Mouse (Mus musculus) myocyte (in vitro differentiated cells): Measurements from ENCODE around the gene Etv6. TPM values are rescaled to one million over a fixed set of nuclear protein-coding genes. Genes with fewer than 3 reads are reported as not detected.

ENCODE experiments used
- H3K27me3 ChIP-seq: one replicate; pipeline ENCODE4 v1.6.1; 2011; ENCODE audit not compliant: control insufficient read depth, insufficient read depth, insufficient read length
- H3K36me3 ChIP-seq: one replicate; pipeline ENCODE4 v1.6.1; 2011; ENCODE audit not compliant: control insufficient read depth, insufficient read depth
- H3K4me2 ChIP-seq: one replicate; pipeline ENCODE4 v1.6.1; 2011; ENCODE audit warnings: low read depth, control low read depth
- H3K4me3 ChIP-seq: one replicate; pipeline ENCODE4 v1.5.1; 2011; ENCODE audit warnings: mild to moderate bottlenecking, control low read depth, moderate library complexity
- H3K79me2 ChIP-seq: one replicate; pipeline ENCODE4 v1.6.1; 2011; ENCODE audit not compliant: control insufficient read depth, insufficient read depth
- H3ac ChIP-seq: one replicate; pipeline ENCODE4 v1.6.1; 2011; ENCODE audit not compliant: control insufficient read depth, insufficient read length
- CEBPB ChIP-seq: IDR thresholded peaks from 2 replicates; pipeline ENCODE4 v1.6.1; 2011; ENCODE audit warnings: mild to moderate bottlenecking, moderate library complexity; ENCODE audit not compliant: poor library complexity, insufficient read depth, severe bottlenecking
- E2F4 ChIP-seq: IDR thresholded peaks from one replicate; pipeline ENCODE4 v1.6.1; 2011; ENCODE audit warnings: mild to moderate bottlenecking, control low read depth, moderate library complexity; ENCODE audit not compliant: insufficient read depth
- MAX ChIP-seq: IDR thresholded peaks from one replicate; pipeline ENCODE4 v1.6.1; 2011; ENCODE audit warnings: low read depth, mild to moderate bottlenecking, control low read depth
- MYOD1 ChIP-seq, 3 experiments: IDR thresholded peaks; one replicate each; pipeline ENCODE4 v1.6.1; 2011; ENCODE audit warnings: control low read depth in 2 of 3, low read depth in 2 of 3, mild to moderate bottlenecking in 2 of 3, moderate library complexity in 1 of 3; ENCODE audit not compliant: insufficient read length in 2 of 3, control insufficient read depth in 1 of 3
- MYOG ChIP-seq, 3 experiments: IDR thresholded peaks; one replicate each; pipeline ENCODE4 v1.6.1; 2011; ENCODE audit warnings: control low read depth in 2 of 3, low read depth in 2 of 3, mild to moderate bottlenecking in 2 of 3; ENCODE audit not compliant: insufficient read length in 2 of 3, control insufficient read depth in 1 of 3, insufficient read depth in 1 of 3
- POLR2A ChIP-seq: IDR thresholded peaks from one replicate; pipeline ENCODE4 v1.6.1; 2011; ENCODE audit warnings: low read depth, mild to moderate bottlenecking, control low read depth, moderate library complexity; ENCODE audit not compliant: insufficient read length
- POLR2AphosphoS2 ChIP-seq: IDR thresholded peaks from one replicate; pipeline ENCODE4 v1.6.1; 2011; ENCODE audit warnings: low read depth, control low read depth; ENCODE audit not compliant: insufficient read length
- REST ChIP-seq: IDR thresholded peaks from one replicate; pipeline ENCODE4 v1.6.1; 2011; ENCODE audit warnings: mild to moderate bottlenecking, control low read depth, moderate library complexity; ENCODE audit not compliant: insufficient read depth, insufficient read length
- SRF ChIP-seq: IDR thresholded peaks from one replicate; pipeline ENCODE4 v1.6.1; 2011; ENCODE audit warnings: low read depth; ENCODE audit not compliant: control insufficient read depth, insufficient read length
- TCF12 ChIP-seq: IDR thresholded peaks from one replicate; pipeline ENCODE4 v1.6.1; 2011; ENCODE audit warnings: mild to moderate bottlenecking, control low read depth; ENCODE audit not compliant: poor library complexity, insufficient read depth, severe bottlenecking
- TCF3 ChIP-seq: IDR thresholded peaks from one replicate; pipeline ENCODE4 v1.6.1; 2011; ENCODE audit warnings: low read depth, control low read depth; ENCODE audit not compliant: insufficient read length
- USF1 ChIP-seq: IDR thresholded peaks from one replicate; pipeline ENCODE4 v1.6.1; 2011; ENCODE audit warnings: low read depth, mild to moderate bottlenecking, control low read depth, moderate library complexity
- polyA plus RNA-seq: library from polyadenylated mRNA; unstranded; fragments of >200 nt; fragmentation: generic; extraction: Trizol; gene quantifications from one replicate; pipeline ENCODE4 v1.2.1, GENCODE M21; 2012; ENCODE audit warnings: missing spikeins

Etv6 gene
- polyA plus RNA-seq, 1 experiment = 6.8 TPM

- Histone ChIP-seq H3K4me3 (no peak overlapping the region), H3ac (no peak overlapping the region), H3K4me2 (no peak overlapping the region), H3K79me2 (no peaks in the 10 kb centered on the region), H3K27me3 (no peaks in the 10 kb centered on the region), H3K36me3 (no peaks in the 10 kb centered on the region)
- TF ChIP-seq MYOG (IDR thresholded peaks at IDR 0.05; ENCODE audit: control insufficient read depth in 1 of 3, insufficient read depth in 1 of 3, insufficient read length in 2 of 3, low read depth in 2 of 3) (no peak), REST (no peak), TCF3 (no peak), SRF (no peak), MYOD1 (IDR thresholded peaks at IDR 0.05; ENCODE audit: control insufficient read depth in 1 of 3, insufficient read length in 2 of 3, low read depth in 2 of 3) (no peak), E2F4 (no peak), POLR2AphosphoS2 (no peak), POLR2A (no peak), MAX (no peak), TCF12 (no peak), CEBPB (no peak), USF1 (no peak)
Measured at GRCm38 (mm10) chr6:134250764-134251163, 215.3 kb downstream of the Etv6 start.

- TF ChIP-seq TCF3 (no peak), TCF12 (no peak), SRF (no peak), POLR2AphosphoS2 (no peak), REST (no peak), MYOG (IDR thresholded peaks at IDR 0.05; ENCODE audit: control insufficient read depth in 1 of 3, insufficient read depth in 1 of 3, insufficient read length in 2 of 3, low read depth in 2 of 3) (no peak), USF1 (no peak), MYOD1 (IDR thresholded peaks at IDR 0.05; ENCODE audit: control insufficient read depth in 1 of 3, insufficient read length in 2 of 3, low read depth in 2 of 3) (no peak), POLR2A (no peak), MAX (no peak), CEBPB (no peak), E2F4 (no peak)
- Histone ChIP-seq H3ac (no peak overlapping the region), H3K27me3 (no peaks in the 10 kb centered on the region), H3K36me3 (no peaks in the 10 kb centered on the region), H3K4me3 (no peak overlapping the region), H3K79me2 (no peaks in the 10 kb centered on the region), H3K4me2 (no peak overlapping the region)
Measured at GRCm38 (mm10) chr6:134251364-134251763, 215.9 kb downstream of the Etv6 start.

- no peak overlapping the region for H3K4me2 ChIP-seq
- no peaks in the 10 kb centered on the region for H3K27me3 ChIP-seq
- H3K79me2 ChIP-seq = no peaks in the 10 kb centered on the region
- no peak overlapping the region for H3ac ChIP-seq
- TF ChIP-seq POLR2AphosphoS2 (no peak), TCF12 (no peak), CEBPB (no peak), MAX (no peak), USF1 (no peak), E2F4 (no peak), TCF3 (no peak), REST (no peak), SRF (no peak), MYOD1 (IDR thresholded peaks at IDR 0.05; ENCODE audit: control insufficient read depth in 1 of 3, insufficient read length in 2 of 3, low read depth in 2 of 3) (no peak), POLR2A (no peak), MYOG (IDR thresholded peaks at IDR 0.05; ENCODE audit: control insufficient read depth in 1 of 3, insufficient read depth in 1 of 3, insufficient read length in 2 of 3, low read depth in 2 of 3) (no peak)
- no peak overlapping the region for H3K4me3 ChIP-seq
- H3K36me3 ChIP-seq = no peaks in the 10 kb centered on the region
Measured at GRCm38 (mm10) chr6:134252081-134252755, 216.7 kb downstream of the Etv6 start.

GRCm38 (mm10) chr6:134256369-134256768 is 220.9 kb downstream of the Etv6 start:
- Histone ChIP-seq H3K36me3 (peaks cover 4% of the 10 kb centered on the region), H3K4me2 (no peak overlapping the region), H3K79me2 (no peaks in the 10 kb centered on the region), H3K27me3 (no peaks in the 10 kb centered on the region), H3ac (no peak overlapping the region), H3K4me3 (no peak overlapping the region)
- TF ChIP-seq TCF12 (no peak), CEBPB (no peak), SRF (no peak), REST (no peak), MAX (no peak), E2F4 (no peak), USF1 (no peak), POLR2A (no peak), TCF3 (no peak), MYOD1 (IDR thresholded peaks at IDR 0.05; ENCODE audit: control insufficient read depth in 1 of 3, insufficient read length in 2 of 3, low read depth in 2 of 3) (no peak), POLR2AphosphoS2 (no peak), MYOG (IDR thresholded peaks at IDR 0.05; ENCODE audit: control insufficient read depth in 1 of 3, insufficient read depth in 1 of 3, insufficient read length in 2 of 3, low read depth in 2 of 3) (no peak)

GRCm38 (mm10) chr6:134259913-134260312 is 224.4 kb downstream of the Etv6 start:
- Histone ChIP-seq H3K4me3 (no peak overlapping the region), H3K36me3 (peaks cover 4% of the 10 kb centered on the region), H3ac (no peak overlapping the region), H3K4me2 (no peak overlapping the region), H3K27me3 (no peaks in the 10 kb centered on the region), H3K79me2 (no peaks in the 10 kb centered on the region)
- TF ChIP-seq REST (no peak), POLR2A (no peak), POLR2AphosphoS2 (no peak), TCF3 (no peak), CEBPB (no peak), USF1 (no peak), E2F4 (no peak)
